Mouse (Mus musculus): Measurements from ENCODE around the gene Mvb12b. TPM values are rescaled to one million over a fixed set of nuclear protein-coding genes. Genes with fewer than 3 reads are reported as not detected.
A peak's percentile ranks its signal among the peaks of the same experiment; 100 is the strongest.

The Mvb12b gene
- total RNA-seq, 2 experiments from 2014 or later, result 83.9 to 86.7 TPM

GRCm38 (mm10) chr2:33794483-33794882 is 93.3 kb downstream of the Mvb12b start:
- intact Hi-C loops (cut with DNase I), result no loop called here
- DNase-seq (ENCODE audit: low spot score in 2 of 2), result peak; percentile 70 to 95

- intact Hi-C loops (cut with DNase I), result no loop called here
- DNase-seq (ENCODE audit: low spot score in 2 of 2), result no peak
Measured at GRCm38 (mm10) chr2:33790301-33790700, 97.4 kb downstream of the Mvb12b start.

- intact Hi-C loops (cut with DNase I), result no loop called here
- no peak for DNase-seq (ENCODE audit: low spot score in 2 of 2)
Measured at GRCm38 (mm10) chr2:33789732-33790131, 98.0 kb downstream of the Mvb12b start.

GRCm38 (mm10) chr2:33789279-33789678 is 98.5 kb downstream of the Mvb12b start:
- DNase-seq (ENCODE audit: low spot score in 2 of 2), result no peak
- intact Hi-C loops (cut with DNase I), result no loop called here

GRCm38 (mm10) chr2:33788851-33789250 is 98.9 kb downstream of the Mvb12b start:
- intact Hi-C loops (cut with DNase I), result no loop called here
- DNase-seq (ENCODE audit: low spot score in 2 of 2), result no peak

GRCm38 (mm10) chr2:33788131-33788530 is 99.6 kb downstream of the Mvb12b start:
- no peak for DNase-seq (ENCODE audit: low spot score in 2 of 2)
- intact Hi-C loops (cut with DNase I), result no loop called here

GRCm38 (mm10) chr2:33786064-33786463 is 101.7 kb downstream of the Mvb12b start:
- DNase-seq (ENCODE audit: low spot score in 2 of 2), result no peak
- intact Hi-C loops (cut with DNase I), result no loop called here

GRCm38 (mm10) chr2:33785596-33785995 is 102.2 kb downstream of the Mvb12b start:
- intact Hi-C loops (cut with DNase I), result loop anchor here (2.0 kb wide), 1 partner anchor 37 kb away; no protein-coding TSS in a partner anchor
- DNase-seq (ENCODE audit: low spot score in 2 of 2), result peak in 1 of 2 experiments; percentile 44

- intact Hi-C loops (cut with DNase I), result loop anchor here (2.0 kb wide), 1 partner anchor 36 kb away; no protein-coding TSS in a partner anchor
- DNase-seq (ENCODE audit: low spot score in 2 of 2), result no peak
Measured at GRCm38 (mm10) chr2:33784721-33785120, 103.0 kb downstream of the Mvb12b start.

- intact Hi-C loops (cut with DNase I), result no loop called here
- peak in 1 of 2 experiments; percentile 67 for DNase-seq (ENCODE audit: low spot score in 2 of 2)
Measured at GRCm38 (mm10) chr2:33783419-33783818, 104.3 kb downstream of the Mvb12b start.

- intact Hi-C loops (cut with DNase I), result no loop called here
- no peak for DNase-seq (ENCODE audit: low spot score in 2 of 2)
Measured at GRCm38 (mm10) chr2:33781655-33782400, 105.9 kb downstream of the Mvb12b start.

- DNase-seq (ENCODE audit: low spot score in 2 of 2), result no peak
- intact Hi-C loops (cut with DNase I), result no loop called here
Measured at GRCm38 (mm10) chr2:33778466-33778865, 109.3 kb downstream of the Mvb12b start.

GRCm38 (mm10) chr2:33777051-33777450 is 110.7 kb downstream of the Mvb12b start:
- intact Hi-C loops (cut with DNase I), result no loop called here
- DNase-seq (ENCODE audit: low spot score in 2 of 2), result no peak

- intact Hi-C loops (cut with DNase I), result no loop called here
- no peak for DNase-seq (ENCODE audit: low spot score in 2 of 2)
Measured at GRCm38 (mm10) chr2:33774884-33775283, 112.9 kb downstream of the Mvb12b start.

- DNase-seq (ENCODE audit: low spot score in 2 of 2), result no peak
- intact Hi-C loops (cut with DNase I), result no loop called here
Measured at GRCm38 (mm10) chr2:33774106-33774505, 113.6 kb downstream of the Mvb12b start.

- DNase-seq (ENCODE audit: low spot score in 2 of 2), result no peak
- intact Hi-C loops (cut with DNase I), result no loop called here
Measured at GRCm38 (mm10) chr2:33772439-33772838, 115.3 kb downstream of the Mvb12b start.

GRCm38 (mm10) chr2:33771388-33771787 is 116.4 kb downstream of the Mvb12b start:
- no peak for DNase-seq (ENCODE audit: low spot score in 2 of 2)
- intact Hi-C loops (cut with DNase I), result no loop called here

- DNase-seq (ENCODE audit: low spot score in 2 of 2), result no peak
Measured at GRCm38 (mm10) chr2:33770526-33771130, 117.1 kb downstream of the Mvb12b start.

GRCm38 (mm10) chr2:33764476-33764875 is 123.3 kb downstream of the Mvb12b start:
- intact Hi-C loops (cut with DNase I), result no loop called here
- no peak for DNase-seq (ENCODE audit: low spot score in 2 of 2)

More at GRCm38 (mm10) chr2:33770526-33771130, 117.1 kb downstream of the Mvb12b start:
- intact Hi-C loops (cut with DNase I), result no loop called here

GRCm38 (mm10) chr2:33762210-33762609 is 125.5 kb downstream of the Mvb12b start:
- intact Hi-C loops (cut with DNase I), result no loop called here
- DNase-seq (ENCODE audit: low spot score in 2 of 2), result no peak

GRCm38 (mm10) chr2:33760571-33760991 is 127.2 kb downstream of the Mvb12b start:
- DNase-seq (ENCODE audit: low spot score in 2 of 2), result peak in 1 of 2 experiments; percentile 76
- intact Hi-C loops (cut with DNase I), result no loop called here

Measured in left cerebral cortex, postnatal 25 days (tissue).